19 mouse cellular contexts compared by ENCODE assay signal in genomic region chr14:54224064-54224417, GRCm38 (mm10). TPM values are rescaled to one million over a fixed set of nuclear protein-coding genes. Genes with fewer than 3 reads are reported as not detected.
A peak's percentile ranks its signal among the peaks of the same experiment; 100 is the strongest.
DNase-seq lines count a peak whose midpoint lies in the region; TF ChIP-seq lines count a peak whose summit lies in the region.
"Had no signal": no experiment of that assay in that cellular context is flagged by ENCODE, and none has a peak within 500 bp of the region (broad histone marks: within the 10 kb centered on the region; RNA-seq: fewer than 3 reads in every experiment).

No protein-coding gene starts in this region.

- no peaks in the 10 kb centered on the region for H3K27me3 ChIP-seq in spleen, adult 2 months (ENCODE audit: control insufficient read depth, insufficient read depth, low read length)
- H3K27me3 ChIP-seq: heart, embryonic 12.5 days; heart, embryonic 15.5 days had no signal

- H3K4me3 ChIP-seq in spleen, adult 2 months (ENCODE audit: extremely low read depth, insufficient read depth, insufficient read length): no peak overlapping the region
- H3K4me3 ChIP-seq: embryonic facial prominence, embryonic 10.5 days; embryonic facial prominence, embryonic 13.5 days; erythroblast, embryonic 14.5 days; gastrocnemius, adult 2 months; heart, embryonic 12.5 days; heart, embryonic 15.5 days had no signal

- H3K36me3 ChIP-seq in spleen, adult 2 months (ENCODE audit: control insufficient read depth, insufficient read depth, low read length): no peaks in the 10 kb centered on the region
- H3K36me3 ChIP-seq: embryonic facial prominence, embryonic 10.5 days; embryonic facial prominence, embryonic 13.5 days; heart, embryonic 12.5 days; heart, embryonic 15.5 days had no signal

- intact Hi-C loops in heart, postnatal 36 days (cut with DNase I): no loop called here

- H3K4me1 ChIP-seq in spleen, adult 2 months (ENCODE audit: control insufficient read depth, insufficient read depth, insufficient read length): peaks cover 41% of the 10 kb centered on the region

- no peak for TF ChIP-seq POLR2A in spleen, adult 2 months (IDR thresholded peaks at IDR 0.05; ENCODE audit: low read depth, low read length)

- no peak for DNase-seq in spleen, adult 2 months (ENCODE audit: low read depth in 1 of 2, low spot score in 2 of 2)
- DNase-seq in spleen, postnatal 10 days (ENCODE audit: low spot score in 2 of 2): no peak
- peak; percentile 66 for DNase-seq in CD4-positive helper T cell, adult 2 months (ENCODE audit: low read depth, low spot score)
- peak; percentile 81 for DNase-seq in induced T-regulatory cell, adult 2 months (ENCODE audit: low read depth)
- no peak for DNase-seq in embryo, embryonic 9.5 days (ENCODE audit: extremely low spot score)
- DNase-seq in heart, postnatal 36 days: no peak
- DNase-seq: B cell, adult 2 months; cerebellum, adult 11 months; cerebellum, adult 2 months; cerebellum, adult 9-11 months; cerebellum, postnatal 25 days; forebrain, postnatal 0 days; gastrocnemius, adult 2 months; gastrocnemius, postnatal 14 days had no signal

- H3K27ac ChIP-seq in spleen, adult 2 months (ENCODE audit: insufficient read depth, low read length): peak overlapping the region; percentile 65
- H3K27ac ChIP-seq: embryonic facial prominence, embryonic 10.5 days; embryonic facial prominence, embryonic 13.5 days; gastrocnemius, adult 2 months had no signal

- TF ChIP-seq CTCF in spleen, adult 2 months (IDR thresholded peaks at IDR 0.05; ENCODE audit: extremely low read depth, insufficient read depth, insufficient read length, insufficient replicate concordance): no peak

- WGBS in spleen, adult 2 months: 81% methylated on average over 5 of the region's 5 CpGs

RNA-seq across cellular contexts. Expression of gene Dad1, which starts 29.9 kb away (rescaled TPM):
- 309 and 372 TPM in 2 replicates for polyA plus RNA-seq in spleen, adult 2 months (2012; rRNA removed)
- total RNA-seq in heart, postnatal 36 days (2021): 100 to 1,000 TPM in 1 of 2 experiments, 10 to 100 TPM in 1; 96.6 to 101 TPM

RNA-seq across cellular contexts. Expression of gene Abhd4, which starts 29.9 kb away (rescaled TPM):
- 17.9 and 23.4 TPM in 2 replicates for polyA plus RNA-seq in spleen, adult 2 months (2012; rRNA removed)
- total RNA-seq in heart, postnatal 36 days (2021): 10 to 100 TPM; 52.2 to 59.7 TPM

Comparison
In these comparisons a context has a peak if more than half of its experiments do, and no peak if none do; other contexts are left out.
1. DNase-seq: peak in CD4-positive helper T cell, adult 2 months (single experiment) and induced T-regulatory cell, adult 2 months (single experiment); none in spleen, adult 2 months (0 of 2), spleen, postnatal 10 days (0 of 2), embryo, embryonic 9.5 days (single experiment) and heart, postnatal 36 days (0 of 2).